Mouse (Mus musculus) left cerebral cortex, adult 11 months (tissue): ENCODE data around the gene Cst7.

Source experiments
- DNase-seq: peaks from one replicate; pipeline ENCODE4 v3.0.0; 2022; ENCODE audit warnings: low spot score

The Cst7 gene

GRCm38 (mm10) chr2:150627140-150627539, 56.9 kb downstream of the Cst7 start:
- no peak for DNase-seq
